Comparison of ENCODE assay signal across 8 mouse cellular contexts in genomic region chr10:20311918-20312735, GRCm38 (mm10). TPM values are rescaled to one million over a fixed set of nuclear protein-coding genes. Genes with fewer than 3 reads are reported as not detected.
DNase-seq lines count a peak whose midpoint lies in the region; ATAC-seq lines count a peak whose summit lies in the region.

Bclaf1 (plus strand) TSS chr10:20312469.

- H3K9me3 ChIP-seq in lung, embryonic 16.5 days (ENCODE audit: control insufficient read depth, low read length), result no peaks in the 10 kb centered on the region

- no peaks in the 10 kb centered on the region; the same call in 1 of the 2 replicates for H3K36me3 ChIP-seq in lung, embryonic 16.5 days (ENCODE audit: control insufficient read depth, insufficient read depth, low read length)

- peak within 1 kb of the TSS; percentile 87 for H3K4me2 ChIP-seq in lung, embryonic 16.5 days (ENCODE audit: low read depth, low read length)

- peak within 1 kb of the TSS; percentile 100 for H3K27ac ChIP-seq in lung, embryonic 16.5 days (ENCODE audit: low read length)

- peak within 1 kb of the TSS; percentile 90 for H3K4me3 ChIP-seq in lung, embryonic 16.5 days (ENCODE audit: low read length)

- under 1% methylated on average over 83 of the region's 84 CpGs for WGBS in lung, embryonic 16.5 days

- peaks cover 7% of the 10 kb centered on the region for H3K4me1 ChIP-seq in lung, embryonic 16.5 days (replicated peaks; ENCODE audit: control insufficient read depth, insufficient read depth, low read length)

- no peaks in the 10 kb centered on the region for H3K27me3 ChIP-seq in lung, embryonic 16.5 days (ENCODE audit: control insufficient read depth, insufficient read depth, low read depth, low read length)

- DNase-seq in MEL-GATA-1-ER (ENCODE audit: extremely low read depth, low read depth), result peak; percentile 91
- DNase-seq in cerebellum, adult 8-10 months, result peak; percentile 99
- peak; percentile 100 for DNase-seq in forelimb bud, embryonic 11.5 days (ENCODE audit: low read depth, low spot score)
- DNase-seq in layer of hippocampus, adult 9-10 months (ENCODE audit: low spot score), result peak; percentile 92
- DNase-seq in ovary, postnatal 10 days (ENCODE audit: low spot score), result peak; percentile 92
- peak; percentile 100 for DNase-seq in thymus, postnatal 10 days (ENCODE audit: low spot score in 2 of 2)

- ATAC-seq in hematopoietic stem cell, adult 5-6 weeks (replicated peaks in 1 of 2; ENCODE audit: insufficient read depth in 1 of 2, low FRiP score in 2 of 2, low TSS enrichment in 1 of 2, low read depth in 1 of 2, poor library complexity in 2 of 2, severe bottlenecking in 2 of 2), result peak; percentile 91 to 92
- ATAC-seq in lung, embryonic 16.5 days (ENCODE audit: low read depth), result peak; percentile 99

- peak within 1 kb of the TSS; percentile 98 for H3K9ac ChIP-seq in lung, embryonic 16.5 days (ENCODE audit: low read length)

RNA-seq across cellular contexts. Expression of gene Bclaf1, which starts in this region (rescaled TPM):
- total RNA-seq in hematopoietic stem cell, adult 5-6 weeks (2017), result 575 and 650 TPM in 2 replicates
- 113 and 123 TPM in 2 replicates for polyA plus RNA-seq in lung, embryonic 16.5 days (2015; fragmentation: Nextera tagmentation; extraction: Ambion mirVana)

Comparison
In these comparisons a context has a peak if more than half of its experiments do, and no peak if none do; other contexts are left out.
1. Peak in every context shown above with its lines: DNase-seq, ATAC-seq, H3K4me3 ChIP-seq and H3K27ac ChIP-seq.